Mouse (Mus musculus): ENCODE measurements around the gene Gm43191. TPM values are rescaled to one million over a fixed set of nuclear protein-coding genes. Genes with fewer than 3 reads are reported as not detected.
"Not testable (repeated sequence)": the region's sequence is repeated elsewhere in the genome, so short reads cannot be mapped to it uniquely, and the experiment has no call there.

The Gm43191 gene
- total RNA-seq (2021), result 1 to 10 TPM in 1 of 2 experiments, not detected in 1; 1.8 TPM

GRCm38 (mm10) chr3:116681160-116681559 lies at the start of gene Gm43191:
Gm43191 (minus strand) TSS chr3:116681260.
- no peak for DNase-seq

- no peak for DNase-seq
Measured at GRCm38 (mm10) chr3:116729483-116730174, 48.6 kb upstream of the Gm43191 start.

GRCm38 (mm10) chr3:116726807-116727206 lies 45.7 kb upstream of the Gm43191 start:
- DNase-seq, result peak; percentile 29

- DNase-seq, result no peak
Measured at GRCm38 (mm10) chr3:116723496-116724481, 42.7 kb upstream of the Gm43191 start.

GRCm38 (mm10) chr3:116722980-116723379 lies 41.9 kb upstream of the Gm43191 start:
- DNase-seq, result no peak

- no peak for DNase-seq
Measured at GRCm38 (mm10) chr3:116718951-116719350, 37.9 kb upstream of the Gm43191 start.

- no peak for DNase-seq
Measured at GRCm38 (mm10) chr3:116713031-116713430, 32.0 kb upstream of the Gm43191 start.

- no peak for DNase-seq
Measured at GRCm38 (mm10) chr3:116712436-116712881, 31.4 kb upstream of the Gm43191 start, which contains the start of gene Slc35a3. Slc35a3 (minus strand) TSS chr3:116712831.

- peak; percentile 90 for DNase-seq
Measured at GRCm38 (mm10) chr3:116711624-116712435, 30.8 kb upstream of the Gm43191 start.

GRCm38 (mm10) chr3:116710941-116711340 lies 29.9 kb upstream of the Gm43191 start:
- DNase-seq, result no peak

- DNase-seq, result no peak
Measured at GRCm38 (mm10) chr3:116705637-116706204, 24.7 kb upstream of the Gm43191 start.

GRCm38 (mm10) chr3:116703835-116704234 lies 22.8 kb upstream of the Gm43191 start:
- no peak for DNase-seq

- no peak for DNase-seq
Measured at GRCm38 (mm10) chr3:116702647-116703272, 21.7 kb upstream of the Gm43191 start.

GRCm38 (mm10) chr3:116701601-116702000 lies 20.5 kb upstream of the Gm43191 start:
- no peak for DNase-seq

GRCm38 (mm10) chr3:116698786-116699185 lies 17.7 kb upstream of the Gm43191 start:
- DNase-seq, result peak; percentile 21

- DNase-seq, result no peak
Measured at GRCm38 (mm10) chr3:116695666-116695985, 14.6 kb upstream of the Gm43191 start.

GRCm38 (mm10) chr3:116694955-116695665 lies 14.1 kb upstream of the Gm43191 start:
- DNase-seq, result no peak

- DNase-seq, result no peak
Measured at GRCm38 (mm10) chr3:116694312-116694711, 13.3 kb upstream of the Gm43191 start.

GRCm38 (mm10) chr3:116664281-116664680 lies 16.8 kb downstream of the Gm43191 start:
- DNase-seq, result not testable (repeated sequence)

GRCm38 (mm10) chr3:116662463-116662863 lies 18.6 kb downstream of the Gm43191 start, which contains the start of gene Mfsd14a:
Mfsd14a (minus strand) TSS chr3:116662677.
- peak; percentile 100 for DNase-seq
